Mouse (Mus musculus): ENCODE data around the gene Ap1g1.

The Ap1g1 gene

DNA sequence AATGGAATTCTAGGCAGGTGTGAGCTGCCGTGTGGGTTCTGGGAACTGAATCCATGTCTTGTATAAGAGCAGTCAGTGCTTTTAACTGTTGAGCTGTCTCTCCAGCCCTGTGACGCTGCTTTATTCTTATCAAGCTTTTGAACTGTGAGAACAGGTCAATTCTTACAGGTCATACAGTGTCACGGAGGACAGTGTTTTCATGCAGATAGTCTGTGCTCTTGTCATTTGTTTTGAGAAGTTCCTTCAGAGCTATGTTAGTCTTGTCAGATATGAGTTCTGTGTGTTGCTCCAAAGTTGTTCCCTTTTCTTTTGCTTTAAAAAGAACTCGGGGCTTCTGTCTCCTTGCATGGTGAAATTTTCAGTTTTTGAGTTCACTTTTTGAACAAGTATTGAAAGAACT, 2.2 kb downstream of the Ap1g1 start:
- no peak for DNase-seq (ENCODE audit: low spot score)

GRCm38 (mm10) chr8:109790938-109791337, 12.6 kb downstream of the Ap1g1 start:
- DNase-seq (ENCODE audit: low spot score): no peak

DNA sequence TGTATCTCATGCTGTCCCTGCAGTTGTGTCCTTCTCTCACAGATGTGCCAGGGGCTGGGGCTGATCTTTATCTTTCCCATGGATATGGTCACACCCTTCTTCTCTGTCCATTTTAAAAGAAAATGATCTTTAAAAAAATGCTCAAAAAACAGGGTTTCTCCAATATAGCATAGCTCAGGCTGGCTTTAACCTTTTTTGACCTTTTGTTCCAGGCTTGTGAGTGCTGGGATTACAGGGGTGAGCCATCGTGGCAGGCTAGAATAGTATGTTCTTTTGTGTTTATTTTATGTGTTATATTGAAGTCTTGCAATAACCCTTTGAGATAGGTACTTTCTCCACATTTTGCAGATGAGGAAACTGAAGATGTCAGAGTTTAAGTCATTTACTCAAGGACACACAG, 16.8 kb downstream of the Ap1g1 start:
- no peak for DNase-seq (ENCODE audit: low spot score)

- DNase-seq (ENCODE audit: low spot score): no peak
Measured at GRCm38 (mm10) chr8:109798721-109799120, 20.4 kb downstream of the Ap1g1 start.

GRCm38 (mm10) chr8:109799245-109799644, 20.9 kb downstream of the Ap1g1 start:
- DNase-seq (ENCODE audit: low spot score): no peak

DNA sequence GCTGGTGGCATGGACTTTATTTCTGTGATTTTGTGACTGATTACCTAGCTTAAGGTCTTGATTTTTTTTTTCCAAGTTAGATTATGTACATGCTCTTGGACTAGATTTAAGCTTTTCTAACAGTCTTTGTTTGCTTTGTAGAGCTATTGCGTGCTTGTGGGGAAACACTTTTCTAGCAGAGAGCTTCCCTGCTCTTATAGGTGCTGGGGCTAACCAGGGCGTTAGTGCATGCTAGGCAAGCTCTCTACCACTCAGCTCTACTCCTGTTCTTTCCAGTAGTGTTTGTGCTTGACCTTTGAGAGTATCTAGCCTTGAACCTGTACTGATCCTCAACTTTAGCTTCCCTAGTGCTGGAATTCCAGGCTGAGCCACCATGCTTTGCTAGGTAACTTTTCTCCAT, 22.0 kb downstream of the Ap1g1 start:
- no peak for DNase-seq (ENCODE audit: low spot score)

DNA sequence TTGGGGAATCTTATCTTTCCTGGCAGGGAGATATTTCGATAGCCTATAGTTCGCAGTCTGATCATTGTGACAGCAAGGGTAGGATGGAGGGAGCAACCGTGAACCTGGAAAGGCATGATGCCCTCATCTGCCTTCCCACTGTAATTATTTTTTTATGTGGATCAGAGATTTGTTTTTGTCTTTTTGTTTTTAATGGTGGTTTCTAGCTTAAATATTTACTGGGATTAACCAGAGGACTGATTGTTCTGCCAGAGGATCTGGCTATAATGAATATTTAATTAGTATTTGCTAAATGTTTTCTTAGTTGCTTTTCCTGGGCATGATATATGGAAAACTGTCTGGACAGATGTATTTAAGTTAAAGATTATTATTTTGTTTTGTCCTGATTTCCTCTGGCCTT, 24.9 kb downstream of the Ap1g1 start:
- DNase-seq (ENCODE audit: low spot score): no peak

DNA sequence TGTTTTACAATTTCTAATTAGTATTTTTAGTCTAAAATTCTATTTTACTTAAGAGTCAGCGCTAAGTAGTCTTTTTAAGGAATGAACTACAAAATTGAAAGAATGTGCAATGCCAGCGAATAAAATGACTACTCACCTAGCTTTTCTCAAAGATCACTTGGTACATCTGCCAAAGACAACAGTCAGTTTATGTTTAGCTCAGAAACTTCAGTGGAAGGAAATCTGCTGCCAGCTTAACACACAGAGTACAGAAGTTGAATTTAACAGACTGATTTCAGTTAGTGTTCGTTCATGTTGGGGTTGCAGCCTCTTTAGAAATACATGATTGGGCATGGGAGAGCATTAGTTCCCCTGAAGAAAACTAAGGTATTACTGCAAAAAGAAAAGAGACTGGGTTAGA, 25.4 kb downstream of the Ap1g1 start:
- DNase-seq (ENCODE audit: low spot score): no peak

- DNase-seq (ENCODE audit: low spot score): no peak
Measured at GRCm38 (mm10) chr8:109806522-109806921, 28.2 kb downstream of the Ap1g1 start.

DNA sequence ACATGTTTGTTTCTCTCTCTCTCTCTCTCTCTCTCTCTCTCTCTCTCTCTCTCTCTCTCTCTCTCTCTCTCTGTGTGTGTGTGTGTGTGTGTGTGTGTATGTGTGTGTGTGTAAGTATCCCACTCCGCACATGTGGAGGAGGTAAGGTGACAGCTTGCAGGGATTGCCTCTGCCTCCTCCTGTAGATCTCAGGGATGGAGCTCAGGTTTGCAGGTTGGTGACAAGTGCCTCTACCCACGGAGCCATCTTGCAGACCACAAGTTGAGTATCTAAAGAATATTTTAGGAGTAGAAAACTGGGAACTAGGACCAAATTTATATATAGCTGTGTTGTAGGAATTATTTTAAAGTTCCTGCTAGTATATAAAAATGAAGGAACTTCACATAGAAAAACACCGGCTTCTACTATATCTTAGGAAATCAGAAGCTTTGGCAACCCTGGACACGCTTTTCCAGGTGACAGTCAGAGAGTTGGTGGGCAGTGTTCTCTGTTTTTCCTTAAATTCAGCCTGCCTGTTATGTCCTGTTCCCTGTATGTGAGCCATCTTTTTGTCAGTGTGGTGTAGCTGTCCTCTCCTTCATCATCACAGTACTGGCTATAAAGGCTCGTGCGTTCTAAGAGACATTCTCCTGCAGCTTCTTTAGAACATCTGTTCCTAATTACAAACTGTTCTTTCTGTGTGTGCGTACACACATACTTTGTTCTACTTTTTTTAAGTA, 29.2 kb downstream of the Ap1g1 start:
- no peak for DNase-seq (ENCODE audit: low spot score)

DNA sequence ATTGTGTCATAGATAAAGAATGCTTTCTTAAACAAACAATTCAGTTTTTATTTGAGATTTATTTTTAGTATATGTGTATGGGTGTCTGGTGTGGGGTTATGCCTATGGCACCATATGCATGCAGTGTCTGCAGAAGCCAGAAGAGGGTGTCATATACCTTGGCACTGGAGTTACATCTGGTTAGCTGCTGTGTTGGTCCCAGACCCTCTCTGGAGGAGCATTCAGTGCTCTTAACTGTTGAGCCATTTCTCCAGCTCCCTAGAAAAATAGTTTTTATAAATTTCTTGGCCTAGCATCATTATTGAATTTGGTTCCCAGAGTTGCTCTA, 29.7 kb downstream of the Ap1g1 start:
- no peak for DNase-seq (ENCODE audit: low spot score)

GRCm38 (mm10) chr8:109810434-109810833, 32.1 kb downstream of the Ap1g1 start:
- no peak for DNase-seq (ENCODE audit: low spot score)

GRCm38 (mm10) chr8:109815268-109815667, 36.9 kb downstream of the Ap1g1 start:
- DNase-seq (ENCODE audit: low spot score): no peak

GRCm38 (mm10) chr8:109817933-109818332, 39.6 kb downstream of the Ap1g1 start:
- no peak for DNase-seq (ENCODE audit: low spot score)

DNA sequence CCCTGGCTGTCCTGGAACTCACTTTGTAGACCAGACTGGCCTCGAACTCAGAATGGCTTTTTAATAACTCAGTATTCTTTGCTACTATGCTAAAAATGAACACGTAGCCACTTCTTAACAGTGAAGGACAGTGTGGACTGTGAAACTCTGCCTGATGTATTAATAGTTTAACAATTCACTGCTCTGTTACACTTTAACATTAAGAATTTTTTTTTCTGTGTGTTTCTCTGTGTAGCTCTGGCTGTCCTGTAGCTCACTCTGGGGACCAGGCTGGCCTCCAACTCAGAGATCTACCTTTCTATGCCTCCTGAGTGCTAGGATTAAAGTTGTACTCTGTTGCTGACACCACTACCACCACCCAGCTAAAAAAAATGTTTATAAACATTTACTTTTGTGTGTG, 45.2 kb downstream of the Ap1g1 start:
- DNase-seq (ENCODE audit: low spot score): no peak

DNA sequence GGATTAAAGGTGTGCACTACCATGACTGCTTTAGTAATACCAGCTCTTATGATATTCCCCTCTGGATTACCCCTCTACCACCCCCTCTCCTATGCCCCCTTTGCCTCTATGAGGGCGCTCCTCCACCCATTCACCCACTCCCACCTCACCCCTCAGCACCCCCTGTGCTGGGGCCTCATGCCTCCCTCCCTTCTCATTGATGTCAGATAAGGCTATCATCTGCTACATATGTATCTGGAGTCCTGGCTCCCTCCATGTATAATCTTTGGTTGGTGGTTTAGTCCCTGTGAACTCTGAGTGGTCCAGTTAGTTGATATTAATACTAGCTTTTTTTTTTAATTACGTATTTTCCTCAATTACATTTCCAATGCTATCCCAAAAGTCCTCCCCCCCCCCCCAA, 61.5 kb downstream of the Ap1g1 start:
- no peak for DNase-seq (ENCODE audit: low spot score)

GRCm38 (mm10) chr8:109842468-109842867, 64.1 kb downstream of the Ap1g1 start:
- no peak for DNase-seq (ENCODE audit: low spot score)

GRCm38 (mm10) chr8:109847866-109848265, 69.5 kb downstream of the Ap1g1 start:
- no peak for DNase-seq (ENCODE audit: low spot score)

DNA sequence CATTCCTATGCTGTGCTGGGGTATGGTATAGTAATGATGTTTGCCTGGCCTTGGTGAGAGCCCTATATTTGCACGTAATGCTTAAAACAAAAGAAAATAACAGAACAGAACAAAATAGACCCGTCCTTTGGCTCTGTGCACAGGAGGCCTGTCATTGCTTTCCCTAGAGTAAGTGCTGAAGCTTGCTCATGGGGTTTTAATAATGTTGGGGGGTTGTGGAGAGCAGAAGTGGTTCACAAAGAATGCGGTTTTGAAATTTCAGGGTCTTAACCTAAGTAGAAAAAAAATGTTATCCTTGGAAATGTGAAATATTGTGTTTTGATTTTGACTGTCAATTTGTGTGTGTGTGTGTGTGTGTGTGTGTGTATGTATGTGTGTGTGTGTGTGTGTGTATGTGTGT, 70.6 kb downstream of the Ap1g1 start:
- no peak for DNase-seq (ENCODE audit: low spot score)

- peak; percentile 57 for DNase-seq (ENCODE audit: low spot score)
Measured at GRCm38 (mm10) chr8:109853423-109853822, 75.1 kb downstream of the Ap1g1 start.

- DNase-seq (ENCODE audit: low spot score): no peak
Measured at GRCm38 (mm10) chr8:109854522-109854921, 76.2 kb downstream of the Ap1g1 start.

DNA sequence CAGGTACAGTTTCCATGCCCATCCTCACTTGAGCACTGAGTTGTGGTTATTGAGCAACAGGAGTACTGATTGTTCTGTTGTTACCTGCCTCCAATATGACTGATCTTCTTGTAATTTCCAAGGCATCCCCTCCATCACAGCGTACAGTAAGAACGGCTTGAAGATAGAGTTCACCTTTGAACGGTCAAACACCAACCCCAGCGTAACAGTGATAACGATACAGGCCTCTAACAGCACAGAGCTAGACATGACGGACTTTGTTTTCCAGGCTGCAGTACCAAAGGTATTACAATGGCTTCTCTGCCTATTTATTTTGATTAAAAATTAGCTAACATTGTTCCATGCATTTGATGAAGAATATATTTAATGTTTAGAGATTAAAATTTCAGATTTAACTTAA, 77.1 kb downstream of the Ap1g1 start:
- no peak for DNase-seq (ENCODE audit: low spot score)

DNA sequence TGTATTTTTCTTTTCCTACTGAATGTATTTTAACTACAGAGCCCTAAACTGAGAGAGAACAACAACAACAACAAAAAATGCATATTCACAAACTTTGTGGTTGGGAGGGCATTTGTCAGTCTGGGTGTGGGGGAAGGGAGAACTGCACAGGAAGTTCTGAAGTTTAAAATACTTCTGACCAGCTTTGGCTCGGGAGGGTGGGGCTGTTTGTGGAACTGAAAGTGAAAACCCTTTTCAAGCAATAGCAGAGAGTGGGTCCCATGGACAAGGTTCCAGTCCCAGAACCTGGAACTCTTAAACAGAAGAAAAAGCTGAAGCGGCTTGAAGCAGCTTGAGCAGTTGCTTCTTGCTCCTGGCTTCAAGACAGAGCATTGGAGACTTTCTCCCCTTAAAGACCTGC, 85.0 kb downstream of the Ap1g1 start:
- peak; percentile 42 for DNase-seq (ENCODE audit: low spot score)

GRCm38 (mm10) chr8:109864798-109865197, 86.4 kb downstream of the Ap1g1 start:
- DNase-seq (ENCODE audit: low spot score): peak; percentile 56

- DNase-seq (ENCODE audit: low spot score): peak; percentile 28
Measured at GRCm38 (mm10) chr8:109865536-109865935, 87.2 kb downstream of the Ap1g1 start.
